In genomic region chr16:91611248-91611647, GRCm38 (mm10) we compare ENCODE assay signal across 15 mouse cellular contexts. TPM values are rescaled to one million over a fixed set of nuclear protein-coding genes. Genes with fewer than 3 reads are reported as not detected.
DNase-seq lines count a peak whose midpoint lies in the region; ATAC-seq and TF ChIP-seq lines count a peak whose summit lies in the region.
"Had no signal": no experiment of that assay in that cellular context is flagged by ENCODE, and none has a peak within 500 bp of the region (broad histone marks: within the 10 kb centered on the region; RNA-seq: fewer than 3 reads in every experiment).

No protein-coding gene starts in this region.

- no peak for TF ChIP-seq CTCF in bone marrow macrophage, adult 2 months (IDR thresholded peaks at IDR 0.05; ENCODE audit: low read depth, low read length)

- peak overlapping the region; percentile 12; the same call in 1 of the 2 replicates for H3K4me3 ChIP-seq in bone marrow macrophage, adult 2 months (ENCODE audit: insufficient read depth, low read length)
- no peak overlapping the region for H3K4me3 ChIP-seq in macrophage (ENCODE audit: inconsistent target)
- no peak overlapping the region for H3K4me3 ChIP-seq in intestine, embryonic 16.5 days (ENCODE audit: low read length)
- H3K4me3 ChIP-seq: forebrain, embryonic 10.5 days; hindbrain, embryonic 13.5 days; liver, embryonic 13.5 days had no signal

- H3K9me3 ChIP-seq in intestine, embryonic 16.5 days (ENCODE audit: control insufficient read depth, low read length) = no peaks in the 10 kb centered on the region
- H3K9me3 ChIP-seq: forebrain, embryonic 10.5 days; hindbrain, embryonic 13.5 days; liver, embryonic 13.5 days had no signal

- no peak for TF ChIP-seq POLR2A in bone marrow macrophage, adult 2 months (IDR thresholded peaks at IDR 0.05; ENCODE audit: borderline replicate concordance, low read depth, low read length)

- H3K9ac ChIP-seq in intestine, embryonic 16.5 days (ENCODE audit: low read depth, low read length) = no peak overlapping the region
- H3K9ac ChIP-seq: hindbrain, embryonic 13.5 days; liver, embryonic 13.5 days had no signal

- no peak overlapping the region for H3K4me2 ChIP-seq in intestine, embryonic 16.5 days (ENCODE audit: low read depth, low read length)
- H3K4me2 ChIP-seq: hindbrain, embryonic 13.5 days; liver, embryonic 13.5 days had no signal

- H3K36me3 ChIP-seq in macrophage (ENCODE audit: inconsistent target) = no peaks in the 10 kb centered on the region
- H3K36me3 ChIP-seq in intestine, embryonic 16.5 days (ENCODE audit: control insufficient read depth, insufficient read depth, low read length) = no peaks in the 10 kb centered on the region
- H3K36me3 ChIP-seq: forebrain, embryonic 10.5 days; hindbrain, embryonic 13.5 days; liver, embryonic 13.5 days had no signal

- peak; percentile 49 for DNase-seq in adrenal gland, postnatal 14 days
- DNase-seq in adrenal gland, adult 8-10 months = no peak
- peak; percentile 64 for DNase-seq in 416B (ENCODE audit: low read depth)
- no peak for DNase-seq in thymus, adult 18-20 months
- DNase-seq in layer of hippocampus, adult 9-10 months (ENCODE audit: low spot score) = no peak
- DNase-seq: cerebellum, adult 11 months; cerebellum, postnatal 25 days; kidney, postnatal 25 days; liver, embryonic 13.5 days had no signal

- peaks cover 35% of the 10 kb centered on the region for H3K4me1 ChIP-seq in bone marrow macrophage, adult 2 months (ENCODE audit: control insufficient read depth, insufficient read depth, low read length)
- no peaks in the 10 kb centered on the region for H3K4me1 ChIP-seq in intestine, embryonic 16.5 days (ENCODE audit: control insufficient read depth, insufficient read depth, low read length)
- H3K4me1 ChIP-seq: forebrain, embryonic 10.5 days; hindbrain, embryonic 13.5 days; liver, embryonic 13.5 days had no signal

- no peak for ATAC-seq in intestine, embryonic 16.5 days
- ATAC-seq: intestine, postnatal 0 days had no signal

- H3K79me2 ChIP-seq in macrophage (ENCODE audit: inconsistent target) = peaks cover 38% of the 10 kb centered on the region; the same call in 1 of the 2 replicates

- WGBS in macrophage (ENCODE audit: missing documents) = 28% methylated on average over 11 of the region's 11 CpGs
- 76% methylated on average over 11 of the region's 11 CpGs for WGBS in intestine, embryonic 16.5 days

- peak overlapping the region; percentile 48; the same call in 1 of the 2 replicates for H3K27ac ChIP-seq in bone marrow macrophage, adult 2 months (ENCODE audit: insufficient read depth, low read depth, low read length)
- H3K27ac ChIP-seq in macrophage = peak overlapping the region; percentile 14
- no peak overlapping the region for H3K27ac ChIP-seq in intestine, embryonic 16.5 days (ENCODE audit: low read length)
- H3K27ac ChIP-seq: forebrain, embryonic 10.5 days; hindbrain, embryonic 13.5 days; liver, embryonic 13.5 days had no signal

- no peaks in the 10 kb centered on the region for H3K27me3 ChIP-seq in intestine, embryonic 16.5 days (replicated peaks; ENCODE audit: control insufficient read depth, insufficient read depth, low read length)
- H3K27me3 ChIP-seq: hindbrain, embryonic 13.5 days had no signal

RNA-seq across cellular contexts. Expression of gene Dnajc28, which starts 7.6 kb away (rescaled TPM):
- total RNA-seq in adrenal gland, postnatal 14 days (2021) = 12.8 and 15.1 TPM in 2 replicates
- total RNA-seq in adrenal gland, adult 8-10 months (2022) = 10 to 100 TPM; 13.3 to 17.8 (median 14.2) TPM
- polyA plus RNA-seq in bone marrow macrophage, adult 2 months (2012; ENCODE audit: insufficient read depth, insufficient read length, missing spikeins) = 7.5 and 7.9 TPM in 2 replicates
- total RNA-seq in macrophage (2018; cell fraction: chromatin; rRNA removed) = 1 to 10 TPM in 9 of 26 experiments, under 1 TPM in 10, not detected in 7; 0.22 to 6.6 (median 0.96) TPM
- total RNA-seq in macrophage (2018; cell fraction: cytosol; rRNA removed) = 1 to 10 TPM in 19 of 26 experiments, under 1 TPM in 7; 0.29 to 5.9 (median 1.6) TPM
- 1 to 10 TPM in 11 of 26 experiments, under 1 TPM in 15; 0.18 to 9.5 (median 0.78) TPM for total RNA-seq in macrophage (2018; cell fraction: nucleus; rRNA removed)
- polyA plus RNA-seq in macrophage (2018) = 1.9 to 6.9 TPM (median 5.2 TPM) in 3 replicates
- polyA plus RNA-seq in intestine, embryonic 16.5 days (2015; fragmentation: Nextera tagmentation; extraction: Ambion mirVana) = 2.8 TPM in 2 replicates

RNA-seq across cellular contexts. Expression of gene Tmem50b, which starts 13.6 kb away (rescaled TPM):
- 45.6 and 48.0 TPM in 2 replicates for total RNA-seq in adrenal gland, postnatal 14 days (2021)
- total RNA-seq in adrenal gland, adult 8-10 months (2022) = 10 to 100 TPM; 46.4 to 63.8 (median 60.6) TPM
- 78.7 and 80.3 TPM in 2 replicates for polyA plus RNA-seq in bone marrow macrophage, adult 2 months (2012; ENCODE audit: insufficient read depth, insufficient read length, missing spikeins)
- 10 to 100 TPM in 4 of 26 experiments, 1 to 10 TPM in 22; 2.1 to 25.5 (median 6.7) TPM for total RNA-seq in macrophage (2018; cell fraction: chromatin; rRNA removed)
- total RNA-seq in macrophage (2018; cell fraction: cytosol; rRNA removed) = 10 to 100 TPM; 18.3 to 42.3 (median 27.8) TPM
- 10 to 100 TPM; 11.6 to 43.2 (median 22.6) TPM for total RNA-seq in macrophage (2018; cell fraction: nucleus; rRNA removed)
- polyA plus RNA-seq in macrophage (2018) = 30.7 to 45.3 TPM (median 34.4 TPM) in 3 replicates
- 33.8 and 34.3 TPM in 2 replicates for polyA plus RNA-seq in intestine, embryonic 16.5 days (2015; fragmentation: Nextera tagmentation; extraction: Ambion mirVana)

RNA-seq across cellular contexts. Expression of gene Gart, which starts 35.5 kb away (rescaled TPM):
- total RNA-seq in adrenal gland, postnatal 14 days (2021) = 96.7 and 98.3 TPM in 2 replicates
- total RNA-seq in adrenal gland, adult 8-10 months (2022) = 100 to 1,000 TPM; 112 to 153 (median 129) TPM
- polyA plus RNA-seq in bone marrow macrophage, adult 2 months (2012; ENCODE audit: insufficient read depth, insufficient read length, missing spikeins) = 27.6 and 31.6 TPM in 2 replicates
- total RNA-seq in macrophage (2018; cell fraction: chromatin; rRNA removed) = 10 to 100 TPM in 24 of 26 experiments, 1 to 10 TPM in 2; 4.2 to 55.6 (median 24.0) TPM
- 10 to 100 TPM; 20.1 to 46.3 (median 32.6) TPM for total RNA-seq in macrophage (2018; cell fraction: cytosol; rRNA removed)
- total RNA-seq in macrophage (2018; cell fraction: nucleus; rRNA removed) = 10 to 100 TPM; 12.5 to 83.1 (median 29.6) TPM
- polyA plus RNA-seq in macrophage (2018) = 25.7 to 72.6 TPM (median 28.7 TPM) in 3 replicates
- 85.2 and 99.7 TPM in 2 replicates for polyA plus RNA-seq in intestine, embryonic 16.5 days (2015; fragmentation: Nextera tagmentation; extraction: Ambion mirVana)

RNA-seq across cellular contexts. Expression of gene Son, which starts 36.1 kb away (rescaled TPM):
- 226 and 238 TPM in 2 replicates for total RNA-seq in adrenal gland, postnatal 14 days (2021)
- total RNA-seq in adrenal gland, adult 8-10 months (2022) = 100 to 1,000 TPM; 235 to 405 (median 309) TPM
- polyA plus RNA-seq in bone marrow macrophage, adult 2 months (2012; ENCODE audit: insufficient read depth, insufficient read length, missing spikeins) = 237 and 238 TPM in 2 replicates
- total RNA-seq in macrophage (2018; cell fraction: chromatin; rRNA removed) = 1,000 to 10,000 TPM; 1,105 to 1,850 (median 1,369) TPM
- 100 to 1,000 TPM; 104 to 207 (median 153) TPM for total RNA-seq in macrophage (2018; cell fraction: cytosol; rRNA removed)
- 100 to 1,000 TPM; 611 to 930 (median 720) TPM for total RNA-seq in macrophage (2018; cell fraction: nucleus; rRNA removed)
- polyA plus RNA-seq in macrophage (2018) = 164 to 188 TPM (median 188 TPM) in 3 replicates
- polyA plus RNA-seq in intestine, embryonic 16.5 days (2015; fragmentation: Nextera tagmentation; extraction: Ambion mirVana) = 69.8 and 76.6 TPM in 2 replicates

Comparison
In these comparisons a context has a peak if more than half of its experiments do, and no peak if none do; other contexts are left out.
1. DNase-seq: peak in adrenal gland, postnatal 14 days (single experiment) and 416B (single experiment); none in adrenal gland, adult 8-10 months (single experiment), thymus, adult 18-20 months (0 of 2) and layer of hippocampus, adult 9-10 months (single experiment).